Mouse (Mus musculus) fat pad, adult 2 months (tissue): Measurements from ENCODE around the gene Mymx.

Source experiments
- DNase-seq: peaks from one replicate; pipeline ENCODE4 v3.0.0-alpha.2; 2011; ENCODE audit warnings: low read depth, low spot score; ENCODE audit errors: extremely low read depth

Mymx gene

GRCm38 (mm10) chr17:45612008-45612407 is 10.1 kb upstream of the Mymx start:
- no peak for DNase-seq

- DNase-seq: no peak
Measured at GRCm38 (mm10) chr17:45610144-45610866, 8.4 kb upstream of the Mymx start.

GRCm38 (mm10) chr17:45608396-45608795 is 6.5 kb upstream of the Mymx start:
- no peak for DNase-seq

- no peak for DNase-seq
Measured at GRCm38 (mm10) chr17:45606992-45607879, 5.3 kb upstream of the Mymx start.

DNA sequence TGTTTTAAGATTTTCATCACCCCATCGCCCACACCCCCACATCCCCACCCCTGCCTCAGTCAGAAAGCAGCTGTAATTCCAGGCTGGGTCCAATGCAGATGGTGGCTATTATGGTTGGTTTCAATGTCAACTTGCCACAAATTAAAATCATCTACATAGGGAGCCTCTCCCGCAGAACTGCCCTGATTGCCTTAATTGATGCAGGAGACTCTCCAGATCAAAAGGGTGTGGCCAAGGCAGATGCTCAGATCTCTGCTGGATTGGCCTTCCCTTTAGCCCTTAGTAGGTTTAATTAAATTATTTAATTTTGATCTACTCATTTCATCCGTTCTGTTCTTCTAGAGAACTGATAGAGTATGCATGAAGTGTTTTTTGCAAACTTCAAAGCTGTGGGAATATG is 1.1 kb upstream of the Mymx start:
- DNase-seq: no peak

DNA sequence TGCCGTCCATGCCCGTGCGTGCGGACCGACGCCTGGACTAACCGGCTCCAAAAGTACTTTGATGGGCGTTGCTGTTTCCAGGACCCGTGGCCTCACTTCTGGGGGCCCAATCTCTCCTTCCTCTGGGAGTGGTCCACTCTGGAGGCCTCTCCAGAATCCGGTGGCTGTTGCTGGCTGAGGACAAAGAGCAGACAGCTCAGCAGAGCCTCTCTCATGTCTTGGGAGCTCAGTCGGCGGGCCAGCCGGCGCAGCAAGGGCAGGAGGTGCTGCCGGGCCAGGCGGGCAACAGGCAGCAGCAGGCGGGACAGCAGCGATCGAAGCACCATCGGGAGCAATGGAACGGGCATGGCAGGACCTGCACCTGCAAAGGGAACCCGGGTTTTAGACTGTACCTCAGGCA is 577 bp downstream of the Mymx start:
- no peak for DNase-seq

GRCm38 (mm10) chr17:45600267-45600666 is 1.6 kb downstream of the Mymx start:
- no peak for DNase-seq

- no peak for DNase-seq
Measured at GRCm38 (mm10) chr17:45599446-45600242, 2.3 kb downstream of the Mymx start, which contains the start of gene Slc29a1. Gene Slc29a1 (minus strand): TSS chr17:45599606.

- no peak for DNase-seq
Measured at GRCm38 (mm10) chr17:45598891-45599290, 3.0 kb downstream of the Mymx start.

GRCm38 (mm10) chr17:45598376-45598775 is 3.5 kb downstream of the Mymx start:
- DNase-seq: no peak

DNA sequence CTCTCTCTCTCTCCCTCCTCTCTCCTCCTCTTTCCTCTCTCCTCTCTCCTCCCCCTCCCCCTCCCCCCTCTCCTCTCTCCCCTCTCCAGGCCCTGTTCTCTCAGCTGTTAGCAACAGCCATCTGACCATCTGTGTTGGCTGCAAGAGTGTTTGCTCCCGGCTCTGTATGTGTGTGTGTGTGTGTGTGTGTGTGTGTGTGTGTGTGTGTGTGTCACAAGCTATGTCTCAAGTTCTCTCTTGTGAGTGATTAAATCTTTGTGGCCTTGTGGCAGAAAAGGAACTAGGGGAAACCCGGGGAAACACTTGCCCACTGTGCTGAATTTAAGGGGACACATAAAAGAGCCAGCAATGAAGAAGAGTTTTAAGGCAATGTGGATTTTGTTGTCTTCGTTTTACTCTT is 4.1 kb downstream of the Mymx start:
- DNase-seq: no peak

DNA sequence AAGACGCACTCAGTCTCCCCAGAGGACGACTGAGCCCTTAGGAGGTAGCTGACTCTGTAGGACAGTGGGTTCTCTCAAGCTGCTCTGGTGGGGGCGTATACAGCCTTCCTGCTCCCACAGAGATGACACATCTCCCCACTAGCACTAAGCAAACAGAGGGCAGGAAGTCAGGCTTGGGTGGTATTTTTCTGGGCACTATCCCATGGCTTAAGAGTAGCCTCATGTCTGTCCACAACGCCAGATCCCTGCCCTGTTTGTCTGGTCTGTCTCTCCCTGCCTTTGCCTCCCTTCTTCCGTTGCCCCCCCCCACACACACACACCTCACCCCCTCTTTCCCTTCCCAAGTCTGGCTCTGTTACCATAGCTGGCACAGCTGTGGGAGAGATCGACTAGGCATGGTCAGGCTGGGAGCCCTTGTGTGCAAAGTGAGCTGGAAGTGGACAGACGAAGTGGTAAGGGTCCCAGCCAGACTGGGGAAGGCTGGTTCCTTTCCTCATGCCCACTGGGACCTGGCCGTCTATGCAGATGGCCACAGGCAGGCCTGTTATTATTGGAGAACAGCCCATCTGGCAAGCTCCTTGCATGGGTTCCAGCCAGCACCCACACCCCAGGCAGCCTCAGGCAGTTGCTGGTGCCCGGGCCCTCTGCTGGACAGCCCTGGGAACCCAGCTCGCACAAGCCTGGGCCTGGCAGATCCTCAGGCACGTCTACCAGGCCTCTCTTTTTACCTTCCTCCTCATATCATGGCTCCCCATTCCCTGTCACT is 5.1 kb downstream of the Mymx start:
- no peak for DNase-seq

- no peak for DNase-seq
Measured at GRCm38 (mm10) chr17:45595736-45596390, 6.0 kb downstream of the Mymx start.

GRCm38 (mm10) chr17:45594881-45595735 is 6.8 kb downstream of the Mymx start:
- DNase-seq: no peak

GRCm38 (mm10) chr17:45594195-45594594 is 7.7 kb downstream of the Mymx start:
- no peak for DNase-seq

DNA sequence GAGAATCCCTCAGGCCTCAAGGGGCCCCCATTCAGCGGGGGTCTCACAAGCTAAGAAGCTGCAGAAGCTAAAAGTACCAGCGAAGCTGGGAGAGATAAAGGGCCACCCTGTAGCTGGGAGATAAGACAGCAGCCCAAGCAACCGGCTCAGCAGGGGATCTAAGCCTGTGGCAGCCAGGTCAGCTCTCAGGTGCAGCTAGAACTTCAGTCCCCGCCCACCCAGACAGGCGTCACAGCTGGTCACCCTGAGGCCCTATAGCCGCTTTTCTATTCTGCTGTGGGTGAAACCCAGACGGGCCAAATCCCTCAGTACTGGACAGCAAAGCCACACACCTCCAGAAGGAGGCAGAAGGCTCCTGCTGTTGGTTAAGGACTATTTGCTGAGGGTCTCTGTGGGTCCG is 8.4 kb downstream of the Mymx start:
- DNase-seq: no peak

DNA sequence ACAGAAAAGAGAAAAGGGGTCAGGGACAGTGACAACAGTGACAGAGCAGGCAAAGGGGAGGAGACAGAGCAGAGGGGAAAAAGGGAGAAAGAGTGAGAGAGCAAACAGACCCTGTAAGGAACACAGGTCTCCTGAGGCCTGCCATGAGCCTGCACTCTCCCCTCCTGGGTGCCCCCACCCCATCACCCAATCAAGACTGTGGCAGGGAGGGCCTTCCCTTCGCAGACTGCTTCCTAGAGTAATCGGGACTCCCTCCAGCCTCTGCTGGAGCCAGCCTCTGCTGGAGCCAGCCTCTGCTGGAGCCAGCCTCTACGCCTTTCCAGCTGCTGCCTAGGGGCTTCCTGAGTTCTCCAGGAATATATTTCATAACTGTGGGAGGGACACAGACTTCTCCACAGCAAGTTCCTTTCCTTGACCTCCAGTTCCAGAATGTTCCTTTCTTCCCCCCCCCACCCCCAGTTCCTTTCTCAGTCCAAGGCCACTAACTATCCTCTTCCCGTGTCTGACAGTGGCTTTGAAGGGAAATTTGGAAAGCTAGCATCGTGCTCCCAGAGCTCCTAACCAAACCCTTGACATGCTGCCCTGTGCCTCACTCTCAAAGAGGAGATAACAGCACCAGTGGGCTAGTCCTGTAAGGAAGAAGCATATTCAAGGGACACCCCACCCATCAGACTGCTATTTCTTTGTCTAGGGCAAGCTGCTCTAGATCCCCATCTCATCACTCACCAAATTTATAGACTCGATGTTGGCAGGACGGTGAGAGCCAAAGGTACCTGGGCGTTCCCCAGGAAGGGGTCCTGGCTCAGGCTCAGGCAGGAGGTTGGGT is 9.1 kb downstream of the Mymx start:
- no peak for DNase-seq
